Mouse (Mus musculus): ENCODE measurements around the gene Gnaq.
A peak's percentile ranks its signal among the peaks of the same experiment; 100 is the strongest.
"Not testable (repeated sequence)": the region's sequence is repeated elsewhere in the genome, so short reads cannot be mapped to it uniquely, and the experiment has no call there.

Gnaq gene

DNA sequence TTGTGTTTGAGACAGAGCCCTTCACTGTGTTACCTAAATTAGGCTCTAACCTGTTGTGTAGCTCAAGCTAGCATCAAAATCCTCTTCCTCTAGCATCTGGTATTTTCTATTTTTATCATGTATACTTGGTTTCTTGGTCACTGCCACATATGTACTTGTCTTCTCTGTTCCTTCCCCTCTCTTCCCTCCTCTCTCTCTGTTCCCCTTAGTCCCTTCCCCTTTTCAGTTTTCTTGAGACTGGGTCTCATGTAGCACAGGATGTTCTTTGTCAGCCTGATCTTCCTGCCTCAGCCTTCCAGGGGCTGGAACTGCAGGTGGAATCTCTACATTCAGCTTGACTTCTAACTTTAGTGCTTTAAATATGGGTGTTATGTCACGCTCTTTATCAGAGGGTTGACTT is 16.5 kb downstream of the Gnaq start:
- no peak for DNase-seq

DNA sequence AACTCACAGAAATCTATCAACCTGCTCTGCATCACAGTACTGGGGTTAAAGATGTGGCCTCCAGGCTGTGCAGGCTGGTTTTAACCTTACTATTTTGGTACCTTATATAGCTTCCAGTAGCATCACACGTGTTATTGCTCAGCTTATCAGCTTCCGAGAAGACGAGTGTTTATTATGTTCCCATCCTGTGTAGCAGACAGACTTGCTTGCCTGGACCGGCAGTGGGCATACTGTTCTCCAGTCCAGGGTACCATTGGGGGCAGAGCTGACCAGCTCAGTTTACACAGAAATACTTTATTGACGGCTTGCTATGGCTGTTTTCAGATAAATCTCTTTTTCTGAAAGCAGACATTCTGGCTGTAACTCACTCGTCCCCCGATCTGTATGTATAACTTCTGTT is 17.7 kb downstream of the Gnaq start:
- DNase-seq = no peak

DNA sequence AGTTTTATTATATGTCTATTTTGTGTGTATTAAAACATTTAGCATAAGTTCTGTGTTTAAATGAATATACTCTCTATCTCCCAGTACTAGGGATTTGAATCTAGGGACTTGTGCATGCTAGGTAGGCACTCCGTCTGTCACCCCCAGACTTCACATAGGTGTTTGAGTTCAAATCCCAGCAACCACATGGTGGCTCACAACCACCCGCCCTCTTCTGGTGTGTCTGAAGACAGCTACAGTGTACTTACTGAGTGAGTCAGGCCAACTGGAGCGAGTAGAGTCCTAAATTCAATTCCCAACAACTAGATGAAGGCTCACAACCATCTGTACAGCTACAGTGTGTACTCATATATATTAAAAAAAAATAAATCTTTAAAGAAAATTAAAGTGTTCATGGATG is 21.2 kb downstream of the Gnaq start:
- DNase-seq = no peak

DNA sequence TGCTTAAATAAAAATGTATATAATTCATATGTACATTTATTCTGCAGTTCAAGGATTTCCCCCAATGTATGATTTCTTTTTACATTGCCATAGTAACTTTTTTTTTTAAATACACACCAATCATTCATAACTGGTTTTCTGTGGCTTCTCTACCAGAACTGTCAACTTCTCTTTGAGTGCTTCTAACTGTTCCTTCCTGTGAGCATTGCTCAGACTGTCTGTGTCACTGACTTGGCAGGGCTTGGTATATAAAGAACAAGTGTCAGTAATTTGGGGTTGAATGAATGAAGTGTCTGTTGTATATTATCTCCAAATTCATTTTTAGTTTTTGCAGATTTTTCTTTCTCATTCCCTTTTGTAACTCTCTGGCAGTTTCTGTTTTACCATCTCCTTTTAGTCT is 21.8 kb downstream of the Gnaq start:
- no peak for DNase-seq

DNA sequence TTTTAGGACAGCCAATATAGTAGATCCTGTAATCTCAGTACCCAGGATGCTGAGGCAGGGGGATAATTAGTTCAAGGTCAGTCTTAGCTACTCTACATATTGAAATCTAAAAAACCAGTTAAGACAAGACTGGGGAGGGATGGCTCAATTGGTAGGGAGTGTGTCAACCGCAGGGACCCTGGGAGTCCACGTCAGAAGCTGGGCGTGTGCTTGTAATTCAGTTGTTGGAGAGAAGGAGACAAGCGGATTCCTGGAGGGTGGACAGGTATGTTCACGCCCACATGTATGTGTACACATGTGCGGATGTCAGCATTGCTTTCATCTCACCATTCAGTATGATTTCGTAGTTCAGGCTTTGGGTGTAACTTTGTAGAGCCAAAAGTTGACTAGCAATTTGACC is 24.5 kb downstream of the Gnaq start:
- no peak for DNase-seq

DNA sequence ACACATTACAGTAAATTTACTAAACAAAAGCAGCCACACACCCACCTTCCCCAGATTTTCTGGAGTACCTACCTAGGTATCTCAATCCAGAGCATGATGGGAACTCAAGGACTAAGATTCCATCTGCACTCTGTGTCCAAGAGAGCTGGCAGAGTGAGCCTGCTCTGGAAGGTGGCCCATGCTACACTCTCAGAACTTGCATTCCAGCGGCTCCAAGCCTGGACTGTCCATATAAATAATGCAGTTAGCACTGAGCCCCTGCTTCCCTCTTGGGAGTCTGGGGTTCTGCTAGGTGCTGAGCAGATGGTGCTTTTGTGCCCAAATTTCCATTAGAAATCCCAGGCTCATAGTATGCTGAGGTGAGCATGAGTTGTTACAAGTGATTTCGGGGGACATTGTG is 28.1 kb downstream of the Gnaq start:
- no peak for DNase-seq

DNA sequence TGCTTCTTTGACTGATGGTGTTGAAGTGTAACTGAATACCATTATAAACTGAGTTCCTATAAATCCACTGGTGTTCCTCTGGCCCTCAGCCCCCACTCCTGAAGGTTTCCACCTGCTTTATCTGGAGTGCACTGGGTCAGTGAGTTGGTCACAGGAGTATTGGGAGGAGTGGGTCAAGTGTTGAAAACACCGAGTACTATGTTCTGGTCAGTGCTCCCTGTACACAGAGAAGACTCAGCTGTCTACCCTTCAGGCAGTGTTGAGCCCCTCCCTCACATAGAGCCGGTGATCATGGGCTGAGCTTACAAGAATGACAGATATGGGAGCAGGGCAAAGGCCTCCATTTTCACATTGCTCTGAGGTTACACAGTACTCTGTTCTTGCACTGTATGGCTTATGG is 28.6 kb downstream of the Gnaq start:
- DNase-seq = no peak

DNA sequence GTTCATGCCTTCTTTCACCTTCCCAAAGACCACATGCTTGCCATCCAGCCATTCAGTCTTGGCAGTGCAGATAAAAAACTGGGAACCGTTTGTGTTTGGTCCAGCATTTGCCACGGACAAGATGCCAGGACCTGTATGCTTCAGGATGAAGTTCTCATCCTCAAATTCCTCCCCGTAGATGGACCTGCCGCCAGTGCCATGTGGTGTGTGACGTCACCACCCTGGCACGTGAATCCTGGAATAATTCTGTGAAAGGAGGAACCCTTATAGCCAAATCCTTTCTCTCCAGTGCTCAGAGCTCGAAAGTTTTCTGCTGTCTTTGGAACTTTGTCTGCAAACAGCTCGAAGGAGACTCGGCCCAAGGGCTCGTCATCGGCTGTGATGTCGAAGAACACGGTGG is 31.8 kb downstream of the Gnaq start:
- not testable (repeated sequence) for DNase-seq

DNA sequence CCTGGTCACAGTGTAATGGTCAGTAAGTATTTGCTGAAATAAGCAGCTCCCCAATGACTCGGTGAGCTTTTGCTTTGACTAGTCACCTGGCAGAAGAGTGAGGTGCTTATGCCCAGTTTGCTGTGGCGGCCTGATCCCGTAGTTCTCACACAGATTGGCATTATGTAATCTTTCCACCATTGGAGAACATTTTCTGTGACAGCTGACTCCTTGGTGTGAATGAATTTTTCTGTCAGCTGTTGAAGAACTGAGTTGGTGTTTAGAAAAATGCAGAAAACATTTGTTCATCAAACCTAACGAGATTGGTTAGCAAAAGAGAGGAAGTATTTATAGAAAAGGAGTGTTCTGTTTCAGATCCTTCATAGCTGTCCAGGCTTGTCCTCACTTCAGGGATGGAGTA is 34.6 kb downstream of the Gnaq start:
- DNase-seq = no peak

DNA sequence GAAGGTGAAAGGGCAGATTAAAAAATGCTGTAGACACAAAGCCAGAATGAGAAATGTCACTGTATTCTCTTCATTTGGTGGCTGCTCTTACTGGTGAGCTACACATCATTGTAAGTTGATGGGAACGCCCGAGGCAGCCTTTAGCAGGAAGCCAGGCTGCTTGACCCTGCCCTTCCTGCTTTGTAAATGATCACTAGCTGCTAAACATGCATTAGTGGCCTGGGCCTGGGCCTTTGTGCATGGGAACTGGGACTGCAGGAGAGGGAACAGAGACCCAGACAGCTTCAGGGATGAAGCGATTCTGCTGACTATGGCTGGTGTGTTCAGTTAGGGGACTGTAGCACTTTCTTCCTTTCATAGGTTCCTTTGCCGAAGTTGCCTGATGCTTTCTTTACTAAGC is 35.6 kb downstream of the Gnaq start:
- peak; percentile 41 for DNase-seq

DNA sequence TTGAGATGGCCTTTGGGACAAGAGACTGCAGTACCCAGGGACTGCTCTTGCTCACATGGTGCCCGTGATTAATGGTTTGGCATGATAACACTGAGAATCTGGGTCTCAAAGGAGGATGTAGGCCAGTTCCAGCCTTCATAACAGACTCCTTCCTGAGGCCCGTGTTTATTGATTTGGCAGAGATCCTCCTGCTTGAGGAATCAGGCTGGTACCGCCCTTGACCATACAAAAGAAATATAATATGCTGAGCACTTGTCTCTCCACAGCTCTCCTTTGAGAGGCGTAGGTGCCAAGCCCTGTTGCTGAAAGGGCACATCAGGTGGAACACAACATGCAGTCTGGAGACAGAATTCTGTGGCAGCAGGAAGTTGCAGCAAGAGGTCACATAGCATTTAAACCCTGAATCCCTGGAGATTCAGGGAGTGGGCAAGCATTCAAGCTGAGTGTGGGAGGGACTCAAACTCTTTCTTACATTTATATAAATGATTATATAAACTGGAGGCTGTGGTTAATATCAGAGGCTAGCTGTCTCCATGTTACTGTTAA is 36.1 kb downstream of the Gnaq start:
- no peak for DNase-seq

DNA sequence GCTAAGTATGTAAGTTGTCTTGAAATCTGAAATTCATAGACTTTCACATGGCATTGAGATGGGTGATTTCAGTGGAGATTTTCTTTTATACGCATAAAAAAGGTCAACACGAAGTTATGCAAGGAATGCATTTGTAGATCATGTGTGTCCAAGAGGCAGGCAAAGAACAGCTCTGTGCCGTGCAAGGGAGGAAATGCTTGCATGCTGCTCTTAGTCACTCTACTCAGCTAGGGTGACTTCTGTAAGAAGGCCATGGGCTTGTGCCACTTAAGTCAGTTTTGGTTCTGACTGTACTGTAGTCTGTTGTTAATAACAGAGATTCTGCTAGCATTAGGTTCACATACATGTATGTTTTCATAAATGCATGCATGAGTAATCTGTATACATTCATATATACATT is 38.1 kb downstream of the Gnaq start:
- no peak for DNase-seq

DNA sequence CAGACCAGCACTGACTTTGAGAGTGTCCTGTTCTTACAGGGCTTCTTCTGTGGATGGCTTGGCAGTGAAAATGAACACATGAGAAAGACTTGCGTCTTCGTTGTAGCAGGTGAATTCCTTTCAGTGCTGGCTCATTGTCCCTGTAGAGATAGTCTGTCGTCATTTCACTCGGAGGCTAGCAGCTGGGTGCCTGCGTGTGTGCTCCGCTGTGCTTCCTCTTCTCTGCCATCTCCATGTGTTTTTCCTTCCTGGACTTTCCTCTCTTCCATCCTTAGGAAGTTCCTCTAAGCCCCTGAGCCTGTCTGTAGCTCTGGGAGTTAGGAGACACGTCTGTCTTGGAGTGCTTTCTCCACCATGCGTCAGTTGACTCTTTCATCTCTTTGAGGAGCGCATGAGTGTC is 41.1 kb downstream of the Gnaq start:
- no peak for DNase-seq

DNA sequence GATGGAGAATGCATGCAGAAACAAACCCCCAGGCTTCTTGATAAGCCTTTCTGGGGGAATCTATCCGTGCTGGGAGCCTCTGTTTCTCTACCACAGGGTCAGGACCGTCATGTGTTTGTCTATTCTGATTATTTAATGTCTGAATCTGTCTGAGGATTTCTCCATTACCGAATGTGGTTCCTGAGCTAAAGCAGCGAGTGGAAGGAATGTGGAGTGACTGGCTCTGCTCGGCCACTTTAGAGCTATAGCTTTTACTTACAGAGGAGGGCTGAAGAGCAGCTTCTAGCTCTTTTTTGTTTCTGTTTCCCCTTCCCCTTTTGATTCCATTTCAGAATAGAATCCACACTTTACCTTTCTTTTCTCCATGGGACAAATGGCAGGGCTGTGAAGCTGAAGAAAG is 43.8 kb downstream of the Gnaq start:
- no peak for DNase-seq

DNA sequence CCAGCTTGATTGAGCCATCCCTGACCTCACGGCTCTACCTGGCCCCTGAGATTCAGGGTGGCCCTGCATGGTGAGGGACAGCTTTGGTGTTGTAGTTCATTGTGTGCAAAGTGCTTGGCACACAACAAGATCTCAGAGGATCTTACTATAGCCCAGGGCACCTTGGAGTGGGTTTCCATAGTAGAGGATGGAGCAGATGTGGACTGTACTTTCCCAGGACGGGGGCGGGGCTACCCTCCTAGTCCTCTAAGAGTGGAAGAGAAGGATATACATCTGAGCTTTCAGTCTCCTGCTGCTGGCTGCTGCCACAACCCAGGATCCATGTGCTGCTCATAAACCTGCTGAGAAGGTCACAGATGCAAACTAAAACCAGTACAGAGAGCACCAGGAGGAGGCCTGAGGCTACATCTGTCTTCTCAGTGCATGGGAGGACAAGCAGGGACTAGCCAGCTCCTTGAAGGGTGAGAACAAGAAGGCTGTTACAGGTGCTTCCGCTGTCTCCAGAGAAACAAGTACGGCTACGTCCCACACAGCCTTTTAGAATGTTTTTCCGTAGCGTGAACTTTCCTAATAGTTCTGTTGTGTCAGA is 44.6 kb downstream of the Gnaq start:
- DNase-seq = no peak

DNA sequence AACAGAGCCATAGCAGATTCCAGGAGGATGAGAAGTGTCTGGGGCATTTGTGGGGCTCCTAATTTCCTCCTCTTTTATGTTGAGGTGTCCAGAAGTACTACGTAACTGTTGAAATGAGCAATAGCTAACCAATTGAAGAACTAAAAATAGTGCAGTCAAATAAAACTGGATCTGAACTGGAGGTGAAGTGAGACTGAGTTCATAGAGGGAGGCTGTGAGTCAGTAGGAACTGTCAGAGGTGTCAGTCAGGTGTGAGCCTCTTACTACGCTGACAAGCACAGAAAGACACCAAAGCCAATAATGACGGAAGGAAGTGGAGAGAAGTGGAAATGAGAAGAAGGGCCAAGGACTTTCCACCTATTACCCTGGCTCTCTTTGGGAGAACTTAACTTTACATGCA is 48.6 kb downstream of the Gnaq start:
- no peak for DNase-seq

DNA sequence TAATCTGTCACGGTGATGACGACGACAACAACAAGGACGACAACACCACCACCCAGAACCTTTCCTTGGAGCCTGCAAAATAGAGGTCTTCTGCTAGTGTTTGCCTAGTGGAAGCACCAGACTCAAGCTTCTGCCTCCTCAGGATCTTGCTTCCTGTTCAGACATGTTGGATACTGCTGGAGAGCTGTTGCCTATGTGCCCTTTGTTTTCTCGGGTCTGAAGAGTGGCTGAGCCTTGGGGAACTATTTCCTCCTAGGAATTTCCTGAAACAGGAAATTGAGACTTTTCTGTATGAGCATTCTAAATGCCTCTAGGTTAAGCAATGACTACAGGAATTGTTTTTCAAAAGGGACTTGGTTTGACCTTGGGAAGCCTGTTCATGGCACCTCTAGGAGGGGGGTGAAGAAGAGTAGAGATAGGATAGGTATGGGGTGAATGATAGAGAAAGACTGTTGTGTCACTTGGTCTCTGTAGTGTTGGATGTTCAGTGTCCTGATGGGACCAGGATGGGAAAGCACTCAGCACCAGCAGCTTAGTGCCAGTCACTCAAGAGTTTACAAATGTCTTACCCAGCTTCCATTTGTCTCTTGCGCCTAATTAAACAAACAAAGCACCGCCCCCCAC is 49.3 kb downstream of the Gnaq start:
- DNase-seq = no peak

DNA sequence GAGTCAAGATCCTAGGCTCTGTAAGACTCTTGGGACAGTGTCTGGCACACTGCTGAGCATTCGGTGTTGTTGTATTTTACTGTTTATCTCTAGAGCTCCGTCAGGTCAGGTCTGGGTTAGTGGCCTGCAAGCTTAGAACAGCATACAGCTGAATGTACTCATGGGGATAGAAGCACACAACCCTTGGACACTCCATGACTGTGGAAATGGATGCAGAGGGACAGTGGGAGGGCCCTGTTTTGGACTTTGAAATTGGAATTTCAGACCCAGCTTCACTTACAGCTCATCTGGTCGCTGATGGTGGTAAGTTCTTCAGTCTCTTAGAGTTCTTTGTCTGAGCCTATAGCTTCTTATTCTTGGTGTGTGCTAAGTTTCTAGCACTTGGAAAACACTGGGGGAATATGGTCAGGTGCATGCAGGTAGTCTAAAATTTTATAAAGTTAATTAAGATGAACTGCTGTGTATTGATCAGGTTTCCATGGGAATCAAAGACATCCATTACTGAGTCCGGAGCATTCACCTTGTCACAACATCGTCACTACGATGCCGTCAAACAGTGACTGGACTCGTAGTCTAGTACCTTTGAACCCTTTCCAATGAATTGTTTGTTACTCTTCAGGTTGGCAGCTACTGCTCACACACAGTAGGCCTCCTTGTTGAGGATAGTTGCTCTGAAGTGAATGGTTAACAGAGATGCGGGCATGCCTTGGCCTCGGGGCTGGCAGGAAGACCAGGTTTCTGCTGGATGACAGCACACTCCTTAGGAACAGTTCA is 51.1 kb downstream of the Gnaq start:
- DNase-seq = no peak

DNA sequence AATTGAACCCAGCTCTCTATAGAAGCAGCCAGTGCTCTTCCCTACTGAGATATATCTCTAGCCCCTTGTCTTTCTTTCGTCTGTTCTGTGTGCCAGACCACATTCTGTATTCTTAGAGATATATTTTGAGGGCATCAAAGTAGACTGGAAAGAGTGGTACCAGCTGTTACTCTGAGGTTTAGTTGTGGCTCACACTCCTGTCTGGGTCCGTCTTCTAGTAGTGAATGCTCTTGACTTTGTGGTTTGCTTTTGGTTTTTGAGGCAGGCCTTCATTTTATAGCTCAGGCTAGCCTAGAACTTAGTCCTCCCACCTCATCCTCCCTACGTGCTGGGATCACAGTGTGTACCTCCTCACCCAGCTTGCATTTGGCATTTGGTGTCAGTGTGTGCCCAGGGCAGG is 54.4 kb downstream of the Gnaq start:
- DNase-seq = no peak

DNA sequence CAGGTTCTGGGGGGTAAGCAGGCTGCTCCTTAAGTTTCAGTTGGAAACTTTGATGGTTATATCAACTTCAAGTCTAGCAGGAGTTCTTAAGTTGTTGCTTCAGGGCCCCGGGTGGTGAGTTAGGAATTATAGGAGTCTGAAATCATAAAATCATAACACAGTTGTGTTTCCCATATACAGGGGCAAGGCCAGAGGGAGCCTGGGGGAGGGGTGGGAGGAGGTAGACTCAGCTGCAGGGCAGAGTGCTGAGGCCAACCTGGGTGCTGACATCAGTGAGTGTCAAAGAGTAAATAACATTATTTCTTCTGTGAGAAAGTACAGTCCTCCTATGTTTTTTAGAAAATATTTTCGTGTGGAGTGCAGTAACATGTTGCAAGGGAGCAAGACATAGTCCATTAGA is 55.3 kb downstream of the Gnaq start:
- no peak for DNase-seq

DNA sequence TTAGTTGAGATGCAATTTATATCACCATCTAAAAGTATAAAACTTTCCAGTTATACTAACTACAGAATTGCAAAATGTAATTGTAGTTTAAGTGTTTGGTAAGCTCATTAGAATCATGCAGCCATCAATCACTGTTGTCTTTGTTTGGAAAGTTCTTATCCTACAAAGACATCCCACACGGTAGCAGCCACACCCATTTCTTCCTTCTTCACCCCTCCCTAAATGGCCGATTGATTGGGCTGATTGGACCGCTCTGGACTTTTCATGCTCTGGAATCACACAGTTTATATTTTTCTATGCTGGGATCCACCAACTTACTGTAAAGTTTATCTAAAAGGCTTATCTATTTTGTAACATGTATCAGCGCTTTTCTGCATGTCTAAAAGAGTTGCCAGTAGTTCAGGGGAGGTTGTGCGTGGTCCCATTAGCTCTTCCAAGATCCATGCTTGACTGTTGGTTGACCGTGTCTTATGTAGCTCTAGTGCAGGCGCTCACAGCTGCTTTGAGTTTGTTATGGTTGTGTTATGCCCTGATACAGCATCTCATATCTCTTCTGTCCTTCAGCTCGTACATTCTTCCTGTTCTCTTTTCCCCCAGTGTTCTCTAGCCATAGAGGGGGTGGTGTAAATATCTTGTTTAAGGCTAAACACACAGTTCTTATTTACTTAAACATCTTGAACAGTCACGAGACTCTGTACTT is 56.6 kb downstream of the Gnaq start:
- no peak for DNase-seq

DNA sequence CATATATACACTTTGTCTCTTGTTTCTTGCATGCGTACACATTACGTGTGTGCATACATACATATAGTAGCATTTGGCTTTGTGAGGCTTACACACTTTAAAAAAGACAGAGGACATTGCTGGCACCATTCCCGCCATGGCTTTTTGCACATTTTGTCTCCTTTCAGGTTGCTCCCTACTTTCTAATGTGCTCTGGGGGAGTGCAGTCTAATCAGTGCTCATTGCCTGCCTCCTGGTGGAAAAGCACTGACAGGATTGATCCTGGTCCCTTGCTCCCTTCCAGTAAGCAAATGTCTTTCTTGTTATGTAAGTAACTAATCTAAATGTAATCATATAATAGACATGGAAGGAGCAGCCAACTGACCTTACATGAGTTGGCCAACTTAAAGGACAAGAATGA is 65.5 kb downstream of the Gnaq start:
- DNase-seq = no peak

DNA sequence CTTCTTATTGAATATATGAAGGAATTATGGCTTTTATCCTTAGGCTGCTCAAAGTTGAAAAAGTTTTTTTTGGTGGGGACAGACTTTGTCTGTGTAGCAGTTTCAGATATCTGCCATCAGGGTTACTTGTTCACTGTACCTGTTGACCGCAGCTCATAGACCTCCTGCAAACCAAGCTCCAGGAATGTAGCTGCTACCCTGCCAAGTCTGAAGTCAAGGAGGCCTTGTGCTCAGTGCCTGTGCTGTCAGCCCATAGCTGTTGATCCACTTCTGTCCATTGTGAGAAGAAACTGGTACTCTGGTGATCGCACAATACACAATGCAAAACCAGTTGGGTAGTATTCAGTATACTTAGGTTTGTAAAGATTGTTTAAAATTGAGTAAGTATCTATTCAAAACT is 68.7 kb downstream of the Gnaq start:
- no peak for DNase-seq
